Comparison of ENCODE assay signal across 26 mouse cellular contexts in the genomic region with DNA sequence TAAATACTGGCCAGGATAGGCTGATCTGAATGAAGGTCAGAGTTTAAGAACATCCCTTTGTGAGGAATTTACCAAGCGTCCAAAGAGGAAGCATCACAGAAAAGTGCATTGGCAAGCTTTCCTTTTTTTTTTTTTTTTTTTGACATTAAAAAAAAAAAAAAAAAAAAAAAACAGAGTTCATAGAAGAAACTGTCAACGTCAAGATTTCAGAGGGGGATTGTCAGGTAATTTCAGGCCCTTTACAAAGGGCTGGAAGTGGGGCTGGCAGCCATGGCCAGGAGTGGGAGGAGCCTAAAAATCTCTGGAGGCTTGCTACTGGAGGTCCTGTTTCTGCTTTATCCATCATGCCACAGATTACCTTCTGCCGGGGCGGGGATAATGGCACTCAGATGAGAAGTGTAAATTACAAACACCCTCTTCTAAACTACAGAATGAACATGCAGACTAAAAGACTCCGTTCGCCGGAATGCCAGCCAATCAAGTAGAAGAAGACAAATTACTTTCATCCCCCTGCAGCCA. TPM values are rescaled to one million over a fixed set of nuclear protein-coding genes. Genes with fewer than 3 reads are reported as not detected.
A peak's percentile ranks its signal among the peaks of the same experiment; 100 is the strongest.
DNase-seq lines count a peak whose midpoint lies in the region; ATAC-seq and TF ChIP-seq lines count a peak whose summit lies in the region.
"Had no signal": no experiment of that assay in that cellular context is flagged by ENCODE, and none has a peak within 500 bp of the region (broad histone marks: within the 10 kb centered on the region; RNA-seq: fewer than 3 reads in every experiment).

No protein-coding gene starts in this region.

- no peaks in the 10 kb centered on the region for H3K36me3 ChIP-seq in limb, embryonic 12.5 days
- H3K36me3 ChIP-seq in limb, embryonic 10.5 days, result no peaks in the 10 kb centered on the region
- no peaks in the 10 kb centered on the region for H3K36me3 ChIP-seq in macrophage (ENCODE audit: inconsistent target)
- H3K36me3 ChIP-seq: embryonic facial prominence, embryonic 15.5 days; heart, embryonic 13.5 days; intestine, embryonic 15.5 days; limb, embryonic 15.5 days; neural tube, embryonic 13.5 days had no signal

- no peak overlapping the region for H3K4me3 ChIP-seq in limb, embryonic 12.5 days (replicated peaks)
- H3K4me3 ChIP-seq in limb, embryonic 10.5 days, result no peak overlapping the region
- no peak overlapping the region for H3K4me3 ChIP-seq in bone marrow macrophage, adult 2 months (ENCODE audit: insufficient read depth, low read length)
- H3K4me3 ChIP-seq in macrophage (ENCODE audit: inconsistent target), result no peak overlapping the region
- H3K4me3 ChIP-seq: embryonic facial prominence, embryonic 15.5 days; gastrocnemius, adult 2 months; heart, embryonic 13.5 days; intestine, embryonic 15.5 days; layer of hippocampus, adult 2 months; limb, embryonic 15.5 days; myocyte; neural tube, embryonic 13.5 days had no signal

- no peaks in the 10 kb centered on the region for H3K9me3 ChIP-seq in limb, embryonic 12.5 days
- no peaks in the 10 kb centered on the region for H3K9me3 ChIP-seq in limb, embryonic 10.5 days (replicated peaks)
- H3K9me3 ChIP-seq: embryonic facial prominence, embryonic 15.5 days; heart, embryonic 13.5 days; intestine, embryonic 15.5 days; limb, embryonic 15.5 days; neural tube, embryonic 13.5 days had no signal

- no peak for ATAC-seq in limb, embryonic 12.5 days (ENCODE audit: insufficient number of reproducible peaks, insufficient read depth, low FRiP score, low TSS enrichment, low read depth)
- ATAC-seq: forebrain, embryonic 14.5 days; hindbrain, embryonic 16.5 days; intestine, embryonic 15.5 days; midbrain, embryonic 16.5 days had no signal

- TF ChIP-seq CTCF in bone marrow macrophage, adult 2 months (IDR thresholded peaks at IDR 0.05; ENCODE audit: low read depth, low read length), result no peak

- H3K4me1 ChIP-seq in limb, embryonic 12.5 days (replicated peaks), result peaks cover 7% of the 10 kb centered on the region; the same call in 1 of the 2 replicates
- H3K4me1 ChIP-seq in limb, embryonic 10.5 days, result peaks cover 10% of the 10 kb centered on the region
- peaks cover 42% of the 10 kb centered on the region for H3K4me1 ChIP-seq in bone marrow macrophage, adult 2 months (ENCODE audit: control insufficient read depth, insufficient read depth, low read length)
- H3K4me1 ChIP-seq: intestine, embryonic 15.5 days had no signal

- no peak overlapping the region for H3K27ac ChIP-seq in limb, embryonic 12.5 days
- no peak overlapping the region for H3K27ac ChIP-seq in limb, embryonic 10.5 days
- H3K27ac ChIP-seq in bone marrow macrophage, adult 2 months (ENCODE audit: insufficient read depth, low read depth, low read length), result peak overlapping the region; percentile 41
- H3K27ac ChIP-seq in macrophage, result peak overlapping the region; percentile 52
- H3K27ac ChIP-seq: embryonic facial prominence, embryonic 15.5 days; gastrocnemius, adult 2 months; heart, embryonic 13.5 days; intestine, embryonic 15.5 days; layer of hippocampus, adult 2 months; limb, embryonic 15.5 days; liver, embryonic 14.5 days; neural tube, embryonic 13.5 days; stomach, postnatal 0 days had no signal

- H3K4me2 ChIP-seq in limb, embryonic 12.5 days, result 0 out of 2 replicates have a peak overlapping the region, but pooled peaks have one; percentile 19
- H3K4me2 ChIP-seq: embryonic facial prominence, embryonic 15.5 days; heart, embryonic 13.5 days; intestine, embryonic 15.5 days; limb, embryonic 15.5 days; lung, embryonic 14.5 days; neural tube, embryonic 13.5 days had no signal

- 32% methylated on average over 7 of the region's 7 CpGs for WGBS in limb, embryonic 12.5 days
- WGBS in limb, embryonic 10.5 days, result 35% methylated on average over 7 of the region's 7 CpGs
- WGBS in macrophage (ENCODE audit: missing documents), result 51% methylated on average over 7 of the region's 7 CpGs

- no peaks in the 10 kb centered on the region for H3K27me3 ChIP-seq in limb, embryonic 12.5 days
- H3K27me3 ChIP-seq in limb, embryonic 10.5 days (ENCODE audit: low read depth, poor library complexity, severe bottlenecking), result no peaks in the 10 kb centered on the region
- H3K27me3 ChIP-seq: embryonic facial prominence, embryonic 15.5 days; heart, embryonic 13.5 days; intestine, embryonic 15.5 days; limb, embryonic 15.5 days; neural tube, embryonic 13.5 days had no signal

- H3K9ac ChIP-seq in limb, embryonic 12.5 days (replicated peaks), result no peak overlapping the region
- H3K9ac ChIP-seq: embryonic facial prominence, embryonic 15.5 days; heart, embryonic 13.5 days; intestine, embryonic 15.5 days; limb, embryonic 15.5 days; liver, embryonic 14.5 days; lung, embryonic 14.5 days; neural tube, embryonic 13.5 days had no signal

- DNase-seq in heart, postnatal 10 days, result peak; percentile 17 to 20
- no peak for DNase-seq in heart, adult 8-10 months (ENCODE audit: low spot score)
- no peak for DNase-seq in limb, embryonic 10.5 days (ENCODE audit: low spot score)
- DNase-seq in spleen, postnatal 36 days (ENCODE audit: low spot score in 2 of 2), result no peak
- DNase-seq: cerebellum, adult 2 months; cerebellum, postnatal 25 days; gastrocnemius, adult 2 months; layer of hippocampus, postnatal 36 days; thymus, adult 2 months; thymus, postnatal 4 days had no signal

- no peak for TF ChIP-seq POLR2A in bone marrow macrophage, adult 2 months (IDR thresholded peaks at IDR 0.05; ENCODE audit: borderline replicate concordance, low read depth, low read length)

- intact Hi-C loops in heart, postnatal 10 days (cut with DNase I), result loop anchor here (10.0 kb wide), 1 partner anchor 439 kb away; no protein-coding TSS in a partner anchor

- no peaks in the 10 kb centered on the region for H3K79me2 ChIP-seq in macrophage (ENCODE audit: inconsistent target)

RNA-seq across cellular contexts. Expression of gene Atxn1, which starts 9.2 kb away (rescaled TPM):
- total RNA-seq in heart, postnatal 10 days (2021), result 10 to 100 TPM; 40.6 to 49.1 TPM
- total RNA-seq in heart, adult 8-10 months (2022), result 10 to 100 TPM; 33.5 to 37.8 (median 35.8) TPM
- polyA plus RNA-seq in limb, embryonic 12.5 days (2016; fragmentation: Nextera tagmentation; extraction: Ambion mirVana), result 2.5 and 2.7 TPM in 2 replicates
- polyA plus RNA-seq in limb, embryonic 10.5 days (2016; fragmentation: Nextera tagmentation; extraction: Ambion mirVana), result 1.0 and 1.4 TPM in 2 replicates
- polyA plus RNA-seq in bone marrow macrophage, adult 2 months (2012; ENCODE audit: insufficient read depth, insufficient read length, missing spikeins), result 23.0 and 24.5 TPM in 2 replicates
- 100 to 1,000 TPM; 108 to 197 (median 141) TPM for total RNA-seq in macrophage (2018; cell fraction: chromatin; rRNA removed)
- 10 to 100 TPM; 21.4 to 49.6 (median 36.0) TPM for total RNA-seq in macrophage (2018; cell fraction: cytosol; rRNA removed)
- total RNA-seq in macrophage (2018; cell fraction: nucleus; rRNA removed), result 100 to 1,000 TPM in 15 of 26 experiments, 10 to 100 TPM in 11; 58.4 to 174 (median 115) TPM
- 8.4 to 12.2 TPM (median 10.8 TPM) in 3 replicates for polyA plus RNA-seq in macrophage (2018)

Comparison
In these comparisons a context has a peak if more than half of its experiments do, and no peak if none do; other contexts are left out.
1. DNase-seq: peak in heart, postnatal 10 days (2 of 2); none in heart, adult 8-10 months (single experiment), limb, embryonic 10.5 days (single experiment) and spleen, postnatal 36 days (0 of 2).
2. H3K27ac ChIP-seq: peak in bone marrow macrophage, adult 2 months (single experiment) and macrophage (single experiment); none in limb, embryonic 12.5 days (single experiment) and limb, embryonic 10.5 days (single experiment).